Mouse (Mus musculus) leukemia stem cell, adult 10-12 weeks (primary cell): Measurements from ENCODE around the gene Aldoart2. TPM values are rescaled to one million over a fixed set of nuclear protein-coding genes. Genes with fewer than 3 reads are reported as not detected.

Source experiments
- polyA plus RNA-seq: library from polyadenylated mRNA; stranded (reverse); fragments of >175 nt; gene quantifications from 2 replicates; pipeline ENCODE4 v1.2.3, GENCODE M21; 2012; ENCODE audit warnings: low replicate concordance

The Aldoart2 gene
- polyA plus RNA-seq = not detected in 2 replicates

DNA sequence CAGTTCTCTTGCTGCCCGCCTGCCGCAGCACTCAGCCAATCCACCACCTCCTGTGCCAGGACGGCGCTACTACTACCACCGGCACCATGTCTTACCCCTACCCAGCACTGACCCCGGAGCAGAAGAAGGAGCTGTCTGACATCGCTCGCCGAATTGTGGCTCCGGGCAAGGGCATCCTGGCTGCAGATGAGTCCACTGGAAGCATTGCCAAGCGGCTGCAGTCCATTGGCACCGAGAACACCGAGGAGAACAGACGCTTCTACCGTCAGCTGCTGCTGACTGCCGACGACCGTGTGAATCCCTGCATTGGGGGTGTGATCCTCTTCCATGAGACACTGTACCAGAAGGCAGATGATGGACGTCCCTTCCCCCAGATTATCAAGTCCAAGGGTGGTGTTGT lies at the start of gene Aldoart2:
Aldoart2 (plus strand) TSS at position 34 of the 400 bp plus-strand sequence.

GRCm38 (mm10) chr12:55598887-55599561 lies 34.0 kb downstream of the Aldoart2 start, which contains the start of gene Insm2:
Gene Insm2 (plus strand): TSS chr12:55599427.

Other genes starting within 250 kb of the Aldoart2 start
- gene Psma6, start 181.0 kb upstream of the Aldoart2 start, polyA plus RNA-seq = 6.5 and 17.6 TPM in 2 replicates
- gene Nfkbia, start 72.6 kb upstream of the Aldoart2 start, polyA plus RNA-seq = 15.4 and 26.4 TPM in 2 replicates
- gene Insm2, start 34.2 kb downstream of the Aldoart2 start, polyA plus RNA-seq = not detected in 2 replicates